Mouse (Mus musculus): ENCODE measurements around the gene Gpr137.
A peak's percentile ranks its signal among the peaks of the same experiment; 100 is the strongest.

DNA sequence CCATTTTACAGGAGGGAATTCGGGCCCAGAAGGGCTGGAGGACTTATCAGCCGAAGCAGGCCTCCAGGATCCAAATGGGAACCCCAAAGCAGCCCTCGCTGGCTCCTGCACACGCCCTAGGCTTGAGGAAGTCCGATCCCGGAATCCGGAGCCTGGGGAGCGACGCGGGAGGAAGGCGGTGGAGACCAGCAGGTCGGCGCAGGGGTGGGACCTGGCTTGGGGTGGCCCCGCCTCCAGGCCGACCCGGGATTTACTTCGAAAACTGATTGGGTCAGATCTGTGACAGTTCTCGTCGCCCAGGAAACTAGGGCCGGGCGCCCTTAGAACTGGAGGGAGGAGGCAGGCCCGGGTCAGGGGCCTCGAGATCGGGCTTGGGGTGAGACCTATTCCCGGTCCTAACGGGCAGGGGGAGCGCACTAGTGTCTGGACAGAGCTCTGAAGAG is at the start of gene Gpr137:
- TF ChIP-seq MYOG (IDR thresholded peaks at IDR 0.05; ENCODE audit: control insufficient read depth, extremely low read depth, insufficient read length) = no peak
- no peak for TF ChIP-seq CTCF (IDR thresholded peaks at IDR 0.05; ENCODE audit: control insufficient read depth, insufficient read depth, insufficient read length)
- no peak for TF ChIP-seq MYOD1 (IDR thresholded peaks at IDR 0.05; ENCODE audit: control insufficient read depth, insufficient read length, low read depth)
- TF ChIP-seq USF1 (IDR thresholded peaks at IDR 0.05; ENCODE audit: low read depth) = no peak
- no peak for TF ChIP-seq FOSL1 (IDR thresholded peaks at IDR 0.05; ENCODE audit: insufficient read depth, low read length, poor library complexity, severe bottlenecking)
- peak; percentile 21 for TF ChIP-seq MAX (IDR thresholded peaks at IDR 0.05)
- TF ChIP-seq CEBPB (IDR thresholded peaks at IDR 0.05; ENCODE audit: low read depth) = no peak

All from C2C12 (cell line).